Mouse (Mus musculus) lung, adult 2 months (tissue): Measurements from ENCODE around the gene Maml1.

Experiments used
- CTCF ChIP-seq: fragments of 200-500 bp; IDR thresholded peaks from 2 replicates; pipeline ENCODE4 v1.5.1; 2011; ENCODE audit warnings: mild to moderate bottlenecking, low read length, control low read depth; ENCODE audit not compliant: insufficient read depth
- POLR2A ChIP-seq: fragments of 200-500 bp; IDR thresholded peaks from 2 replicates; pipeline ENCODE4 v1.6.1; 2011; ENCODE audit warnings: low read depth, mild to moderate bottlenecking, control low read depth, low read length, borderline replicate concordance; ENCODE audit errors: extremely low read depth

DNA sequence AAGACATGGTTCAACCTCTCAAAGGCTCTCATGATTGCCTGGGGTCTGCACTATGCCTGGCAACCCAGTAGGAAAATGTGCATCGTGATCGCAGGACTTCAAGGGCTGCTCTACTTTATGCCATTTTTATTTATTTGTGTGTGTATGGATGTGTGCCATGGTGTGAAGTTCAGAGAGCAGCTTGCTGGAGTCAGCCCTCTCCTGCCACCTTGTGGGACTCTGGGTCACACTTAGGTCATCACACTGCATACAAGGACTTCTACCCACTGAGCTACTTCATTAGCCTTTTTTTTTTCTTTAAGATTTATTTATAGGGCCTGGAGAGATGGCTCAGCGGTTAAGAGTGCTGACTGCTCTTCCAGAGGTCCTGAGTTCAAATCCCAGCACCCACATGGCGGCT is 30.1 kb downstream of the Maml1 start:
- TF ChIP-seq CTCF (peak; percentile 62), POLR2A (no peak)
